Mouse (Mus musculus) MEL (cell line): ENCODE results near the gene Arhgef5. TPM values are rescaled to one million over a fixed set of nuclear protein-coding genes. Genes with fewer than 3 reads are reported as not detected.

Experiments used
- DNase-seq: peaks from one replicate; pipeline ENCODE4 v3.0.0; 2011; ENCODE audit warnings: low read depth, low spot score
- H3K27ac ChIP-seq: 2 replicates; pipeline ENCODE4 v1.5.1; 2012; ENCODE audit warnings: low read depth, mild to moderate bottlenecking, control low read depth, low read length, moderate library complexity; ENCODE audit not compliant: control insufficient read depth
- H3K27me3 ChIP-seq, 2 experiments: fragments of 150-350 bp in 1 of 2; sonication (generic) in 1 of 2; 2 replicates each; pipeline ENCODE4 v1.6.1; 2012; ENCODE audit warnings: low read length in 2 of 2, mild to moderate bottlenecking in 2 of 2, improper control_type of control experiment in 1 of 2, moderate library complexity in 1 of 2; ENCODE audit not compliant: insufficient read depth in 2 of 2, control insufficient read depth in 1 of 2
- H3K36me3 ChIP-seq, 2 experiments: 2 replicates each; pipeline ENCODE4 v1.6.1; 2012 to 2014; ENCODE audit warnings: low read length in 2 of 2, improper control_type of control experiment in 1 of 2, inconsistent platforms in 1 of 2, mild to moderate bottlenecking in 1 of 2; ENCODE audit not compliant: insufficient read depth in 2 of 2, control insufficient read depth in 1 of 2
- H3K4me1 ChIP-seq, 2 experiments: fragments of 150-350 bp in 1 of 2; sonication (generic) in 1 of 2; 2 replicates each; pipeline ENCODE4 v1.6.1; 2012; ENCODE audit warnings: low read length in 2 of 2, improper control_type of control experiment in 1 of 2, mild to moderate bottlenecking in 1 of 2; ENCODE audit not compliant: insufficient read depth in 2 of 2, control insufficient read depth in 1 of 2
- H3K4me3 ChIP-seq, 2 experiments: fragments of 150-350 bp in 1 of 2; sonication (generic) in 1 of 2; 2 replicates each; pipeline ENCODE4 v1.5.1; 2012; ENCODE audit warnings: low read depth in 2 of 2, low read length in 2 of 2, mild to moderate bottlenecking in 2 of 2, moderate library complexity in 2 of 2, control low read depth in 1 of 2, improper control_type of control experiment in 1 of 2; ENCODE audit not compliant: control insufficient read depth in 1 of 2, insufficient read depth in 1 of 2
- H3K79me2 ChIP-seq: 2 replicates; pipeline ENCODE4 v1.6.1; 2012; ENCODE audit warnings: mild to moderate bottlenecking, low read length, moderate library complexity; ENCODE audit not compliant: control insufficient read depth, poor library complexity, insufficient read depth
- H3K9ac ChIP-seq: 2 replicates; pipeline ENCODE4 v1.6.1; 2012; ENCODE audit warnings: low read depth, mild to moderate bottlenecking, control low read depth, low read length, moderate library complexity; ENCODE audit not compliant: control insufficient read depth, poor library complexity, severe bottlenecking
- H3K9me3 ChIP-seq: fragments of 150-350 bp; sonication (generic); replicated peaks from 2 replicates; pipeline ENCODE4 v1.6.1; 2012; ENCODE audit warnings: mild to moderate bottlenecking, low read length, improper control_type of control experiment, moderate library complexity; ENCODE audit not compliant: insufficient read depth
- BHLHE40 ChIP-seq: IDR thresholded peaks from 2 replicates; pipeline ENCODE4 v1.6.1; 2012; ENCODE audit warnings: low read depth, mild to moderate bottlenecking, inconsistent platforms, low read length, improper control_type of control experiment, borderline replicate concordance
- CHD1 ChIP-seq: IDR thresholded peaks from 2 replicates; pipeline ENCODE4 v1.6.1; 2012; ENCODE audit warnings: low read depth, mild to moderate bottlenecking, inconsistent platforms, low read length, improper control_type of control experiment
- EP300 ChIP-seq, 2 experiments: IDR thresholded peaks; 2 replicates each; pipeline ENCODE4 v1.6.1; 2011; ENCODE audit warnings: improper control_type of control experiment in 2 of 2, low read length in 2 of 2, low read depth in 1 of 2, mild to moderate bottlenecking in 1 of 2
- ETS1 ChIP-seq: IDR thresholded peaks from 2 replicates; pipeline ENCODE4 v1.6.1; 2012; ENCODE audit warnings: low read depth, mild to moderate bottlenecking, inconsistent platforms, low read length, improper control_type of control experiment, moderate library complexity
- GABPA ChIP-seq: IDR thresholded peaks from 2 replicates; pipeline ENCODE4 v1.6.1; 2012; ENCODE audit warnings: low read depth, mild to moderate bottlenecking, inconsistent platforms, low read length, improper control_type of control experiment, moderate library complexity
- GATA1 ChIP-seq: IDR thresholded peaks from 2 replicates; pipeline ENCODE4 v1.6.1; 2011; ENCODE audit warnings: low read depth, low read length, improper control_type of control experiment
- KAT2A ChIP-seq: conservative IDR thresholded peaks from 2 replicates; pipeline ENCODE4 v1.6.1; 2012; ENCODE audit warnings: low read depth, low read length, improper control_type of control experiment, inconsistent platforms
- MAFK ChIP-seq: IDR thresholded peaks from 2 replicates; pipeline ENCODE4 v1.6.1; 2011; ENCODE audit warnings: low read depth, mild to moderate bottlenecking, low read length, improper control_type of control experiment, borderline replicate concordance
- MAX ChIP-seq: IDR thresholded peaks from 2 replicates; pipeline ENCODE4 v1.6.1; 2011; ENCODE audit warnings: low read length, improper control_type of control experiment
- MEF2A ChIP-seq: IDR thresholded peaks from 2 replicates; pipeline ENCODE4 v1.6.1; 2014; ENCODE audit warnings: low read depth, mild to moderate bottlenecking, inconsistent platforms, low read length, improper control_type of control experiment; ENCODE audit not compliant: poor library complexity, insufficient replicate concordance, severe bottlenecking; ENCODE audit errors: extremely low read depth
- MYB ChIP-seq: IDR thresholded peaks from 2 replicates; pipeline ENCODE4 v1.6.1; 2011; ENCODE audit warnings: mild to moderate bottlenecking, low read depth, low read length, improper control_type of control experiment
- MYC ChIP-seq: IDR thresholded peaks from 2 replicates; pipeline ENCODE4 v1.6.1; 2011; ENCODE audit warnings: low read depth, mild to moderate bottlenecking, low read length, improper control_type of control experiment, moderate library complexity
- NELFE ChIP-seq: IDR thresholded peaks from 2 replicates; pipeline ENCODE4 v1.6.1; 2011; ENCODE audit warnings: low read depth, low read length, improper control_type of control experiment
- POLR2A ChIP-seq, 2 experiments: IDR thresholded peaks; 2 replicates each; pipeline ENCODE4 v1.6.1; 2011 to 2012; ENCODE audit warnings: low read length in 2 of 2, mild to moderate bottlenecking in 2 of 2, control low read depth in 1 of 2, improper control_type of control experiment in 1 of 2, low read depth in 1 of 2, moderate library complexity in 1 of 2; ENCODE audit not compliant: control insufficient read depth in 1 of 2, insufficient read depth in 1 of 2, poor library complexity in 1 of 2
- POLR2AphosphoS2 ChIP-seq: IDR thresholded peaks from 2 replicates; pipeline ENCODE4 v1.6.1; 2011; ENCODE audit warnings: low read length, improper control_type of control experiment
- POLR2AphosphoS5 ChIP-seq: IDR thresholded peaks from 2 replicates; pipeline ENCODE4 v1.6.1; 2012; ENCODE audit warnings: low read depth, borderline replicate concordance, mild to moderate bottlenecking, inconsistent platforms, low read length, moderate library complexity, mixed read lengths
- RAD21 ChIP-seq: IDR thresholded peaks from 2 replicates; pipeline ENCODE4 v1.6.1; 2011; ENCODE audit warnings: mild to moderate bottlenecking, low read depth, low read length, improper control_type of control experiment
- RCOR1 ChIP-seq: IDR thresholded peaks from 2 replicates; pipeline ENCODE4 v1.6.1; 2012; ENCODE audit warnings: low read depth, mild to moderate bottlenecking, inconsistent platforms, low read length, improper control_type of control experiment
- SIN3A ChIP-seq: IDR thresholded peaks from 2 replicates; pipeline ENCODE4 v1.6.1; 2012; ENCODE audit warnings: low read length, improper control_type of control experiment, inconsistent platforms
- SMC3 ChIP-seq: IDR thresholded peaks from 2 replicates; pipeline ENCODE4 v1.6.1; 2011; ENCODE audit warnings: low read depth, low read length, improper control_type of control experiment
- TAL1 ChIP-seq: IDR thresholded peaks from 2 replicates; pipeline ENCODE4 v1.6.1; 2012; ENCODE audit warnings: mild to moderate bottlenecking, inconsistent platforms, low read length, moderate library complexity, mixed read lengths
- TBP ChIP-seq: IDR thresholded peaks from 2 replicates; pipeline ENCODE4 v1.8.0; 2011; ENCODE audit warnings: low read depth, low read length, improper control_type of control experiment
- UBTF ChIP-seq: IDR thresholded peaks from 2 replicates; pipeline ENCODE4 v1.6.1; 2012; ENCODE audit warnings: low read depth, mild to moderate bottlenecking, inconsistent platforms, low read length, improper control_type of control experiment, moderate library complexity, borderline replicate concordance; ENCODE audit not compliant: insufficient read depth
- USF1 ChIP-seq: IDR thresholded peaks from 2 replicates; pipeline ENCODE4 v1.6.1; 2014; ENCODE audit warnings: low read depth, mild to moderate bottlenecking, inconsistent platforms, low read length, improper control_type of control experiment, moderate library complexity
- ZC3H11A ChIP-seq: IDR thresholded peaks from 2 replicates; pipeline ENCODE4 v1.6.1; 2012; ENCODE audit warnings: low read depth, mild to moderate bottlenecking, inconsistent platforms, low read length, improper control_type of control experiment
- ZMIZ1 ChIP-seq: IDR thresholded peaks from 2 replicates; pipeline ENCODE4 v1.6.1; 2012; ENCODE audit warnings: low read depth, mild to moderate bottlenecking, inconsistent platforms, low read length, improper control_type of control experiment, moderate library complexity
- polyA plus RNA-seq, 2 experiments: library from polyadenylated mRNA; stranded (reverse) in 1 of 2; unstranded in 1 of 2; fragments of >175 nt in 1 of 2; fragments of >200 nt in 1 of 2; gene quantifications; 2 replicates each; pipeline versions ENCODE4 v1.2.1 to v1.2.4; 2012; ENCODE audit warnings: low replicate concordance in 2 of 2, low read depth in 1 of 2; ENCODE audit not compliant: insufficient read length in 2 of 2, insufficient read depth in 1 of 2, missing spikeins in 1 of 2
- total RNA-seq: library from RNA; depleted of rRNA; stranded (reverse); fragments of 300-350 nt; gene quantifications from 2 replicates; pipeline ENCODE4 v1.2.3, GENCODE M21; 2012

Arhgef5 gene
- total and polyA plus RNA-seq, 3 experiments: not detected

GRCm38 (mm10) chr6:43266356-43266755 lies 974 bp downstream of the Arhgef5 start:
- H3K4me1 ChIP-seq: no peaks in the 10 kb centered on the region
- no peak overlapping the region for H3K27ac ChIP-seq
- H3K36me3 ChIP-seq: no peaks in the 10 kb centered on the region
- no peaks in the 10 kb centered on the region for H3K79me2 ChIP-seq
- no peaks in the 10 kb centered on the region for H3K9me3 ChIP-seq
- TF ChIP-seq MYC: no peak
- no peak for TF ChIP-seq GATA1
- no peak for TF ChIP-seq POLR2AphosphoS5
- no peak for TF ChIP-seq ZC3H11A
- no peak for TF ChIP-seq SIN3A
- no peak for TF ChIP-seq UBTF
- no peak for TF ChIP-seq MEF2A
- TF ChIP-seq MAFK: no peak
- no peak for TF ChIP-seq KAT2A
- TF ChIP-seq RCOR1: no peak
- no peak for TF ChIP-seq USF1
- TF ChIP-seq GABPA: no peak
- no peak for TF ChIP-seq MAX
- TF ChIP-seq POLR2AphosphoS2: no peak
- TF ChIP-seq CHD1: no peak
- no peak for TF ChIP-seq RAD21
- TF ChIP-seq SMC3: no peak
- no peak for TF ChIP-seq ETS1
- no peak for TF ChIP-seq BHLHE40
- TF ChIP-seq TBP: no peak
- H3K9ac ChIP-seq: no peak overlapping the region
- H3K4me3 ChIP-seq: no peak overlapping the region
- no peak for DNase-seq
- H3K27me3 ChIP-seq: no peaks in the 10 kb centered on the region; a peak in 1 of 4 replicates

GRCm38 (mm10) chr6:43272597-43272996 lies 7.2 kb downstream of the Arhgef5 start:
- H3K27me3 ChIP-seq: no peaks in the 10 kb centered on the region
- no peaks in the 10 kb centered on the region for H3K79me2 ChIP-seq
- H3K9ac ChIP-seq: no peak overlapping the region

More at GRCm38 (mm10) chr6:43272597-43272996, 7.2 kb downstream of the Arhgef5 start:
- H3K4me3 ChIP-seq: no peak overlapping the region
- no peaks in the 10 kb centered on the region for H3K9me3 ChIP-seq
- H3K4me1 ChIP-seq: no peaks in the 10 kb centered on the region
- DNase-seq: no peak
- H3K27ac ChIP-seq: no peak overlapping the region
- H3K36me3 ChIP-seq: no peaks in the 10 kb centered on the region
- TF ChIP-seq POLR2AphosphoS2 (no peak), NELFE (no peak), TAL1 (no peak), SMC3 (no peak), EP300 (IDR thresholded peaks at IDR 0.05; ENCODE audit: low read depth in 1 of 2, low read length in 2 of 2) (no peak), UBTF (no peak), ETS1 (no peak), MYC (no peak), POLR2A (IDR thresholded peaks at IDR 0.05; ENCODE audit: control insufficient read depth in 1 of 2, insufficient read depth in 1 of 2, low read depth in 1 of 2, low read length in 2 of 2, poor library complexity in 1 of 2) (no peak), MYB (no peak), ZMIZ1 (no peak), MEF2A (no peak), CHD1 (no peak), MAFK (no peak)
